Mouse (Mus musculus) liver, adult 2 months (tissue): ENCODE data around the gene Cavin1. TPM values are rescaled to one million over a fixed set of nuclear protein-coding genes. Genes with fewer than 3 reads are reported as not detected.
A peak's percentile ranks its signal among the peaks of the same experiment; 100 is the strongest.

Source experiments
- DNase-seq: peaks from one replicate; pipeline ENCODE4 v3.0.0-alpha.2; 2011; ENCODE audit warnings: low read depth, low spot score; ENCODE audit errors: extremely low read depth
- H3K27ac ChIP-seq: fragments of 200-500 bp; replicated peaks from 2 replicates; pipeline ENCODE4 v1.5.1; 2012; ENCODE audit warnings: low read depth, mild to moderate bottlenecking, control low read depth, inconsistent platforms, low read length; ENCODE audit not compliant: insufficient read depth
- H3K27me3 ChIP-seq: fragments of 200-500 bp; 2 replicates; pipeline ENCODE4 v1.6.1; 2012; ENCODE audit warnings: mild to moderate bottlenecking, moderate library complexity, low read length, inconsistent platforms; ENCODE audit not compliant: control insufficient read depth, insufficient read depth
- H3K36me3 ChIP-seq: fragments of 200-500 bp; 2 replicates; pipeline ENCODE4 v1.6.1; 2012; ENCODE audit warnings: low read length, inconsistent platforms; ENCODE audit not compliant: control insufficient read depth, insufficient read depth
- H3K4me1 ChIP-seq: fragments of 200-500 bp; 2 replicates; pipeline ENCODE4 v1.6.1; 2011; ENCODE audit warnings: low read length; ENCODE audit not compliant: control insufficient read depth, insufficient read depth
- H3K4me3 ChIP-seq: fragments of 200-500 bp; 2 replicates; pipeline ENCODE4 v1.5.1; 2011; ENCODE audit warnings: low read depth, mild to moderate bottlenecking, control low read depth, low read length, moderate library complexity; ENCODE audit not compliant: insufficient read depth
- H3K79me2 ChIP-seq: fragments of 200-500 bp; 2 replicates; pipeline ENCODE4 v1.6.1; 2012; ENCODE audit warnings: inconsistent platforms, mild to moderate bottlenecking, low read length, moderate library complexity; ENCODE audit not compliant: control insufficient read depth, insufficient read depth
- H3K9ac ChIP-seq: fragments of 200-500 bp; 2 replicates; pipeline ENCODE4 v1.6.1; 2012; ENCODE audit warnings: low read depth, mild to moderate bottlenecking, control low read depth, inconsistent platforms, low read length
- CTCF ChIP-seq: fragments of 200-500 bp; IDR thresholded peaks from 2 replicates; pipeline ENCODE4 v1.5.1; 2011; ENCODE audit warnings: low read depth, low read length, control low read depth
- POLR2A ChIP-seq: fragments of 200-500 bp; IDR thresholded peaks from 2 replicates; pipeline ENCODE4 v1.6.1; 2011; ENCODE audit warnings: low read length, control low read depth; ENCODE audit not compliant: insufficient read depth; ENCODE audit errors: extremely low read depth
- WGBS: fragments of 180-500 bp; shearing (Covaris S2); methylation state at CpG from one replicate; pipeline ENCODE4 v1.1.7; 2018; 5-methylcytosine and 5-hydroxymethylcytosine counted together
- polyA plus RNA-seq: library from polyadenylated mRNA; depleted of rRNA; stranded (reverse); fragments of >200 nt; gene quantifications from 2 replicates; pipeline ENCODE4 v1.2.3, GENCODE M21; 2012
- total RNA-seq: library from RNA; depleted of rRNA; stranded (reverse); fragments of >200 nt; gene quantifications from 2 replicates; pipeline ENCODE4 v1.2.3, GENCODE M21; 2014

The Cavin1 gene
- total and polyA plus RNA-seq, 2 experiments = 4.0 to 4.1 TPM

DNA sequence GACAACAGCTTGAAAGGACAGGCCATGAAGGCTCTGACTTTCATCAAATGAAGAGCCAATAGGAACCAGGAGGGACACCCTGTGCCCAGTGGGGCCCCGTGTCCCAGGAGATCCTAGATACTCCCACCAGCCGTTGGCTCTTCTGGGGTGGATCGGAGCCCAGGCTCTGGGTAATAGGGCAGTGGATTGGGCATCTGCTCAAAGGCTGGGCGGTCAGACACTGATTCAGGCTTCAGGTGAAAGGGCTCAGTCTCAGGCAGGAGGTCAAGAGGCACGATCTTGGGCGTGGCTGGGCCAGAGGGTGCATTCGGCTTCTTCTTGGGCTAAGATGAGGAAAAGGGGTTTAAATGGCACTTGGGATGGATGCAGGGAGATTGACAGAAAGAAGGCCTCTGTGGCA is 6.5 kb downstream of the Cavin1 start:
- Histone ChIP-seq H3K27ac (no peak overlapping the region), H3K36me3 (no peaks in the 10 kb centered on the region), H3K9ac (no peak overlapping the region), H3K79me2 (no peaks in the 10 kb centered on the region), H3K4me1 (no peaks in the 10 kb centered on the region), H3K4me3 (no peak overlapping the region), H3K27me3 (no peaks in the 10 kb centered on the region)
- WGBS = 95% methylated on average over 7 of the region's 7 CpGs
- DNase-seq = no peak
- TF ChIP-seq POLR2A (no peak), CTCF (no peak)

- H3K27me3 ChIP-seq = no peaks in the 10 kb centered on the region
- no peaks in the 10 kb centered on the region for H3K36me3 ChIP-seq
- H3K4me1 ChIP-seq = no peaks in the 10 kb centered on the region
- no peak overlapping the region for H3K9ac ChIP-seq
- H3K79me2 ChIP-seq = no peaks in the 10 kb centered on the region
- TF ChIP-seq POLR2A (no peak), CTCF (no peak)
- H3K27ac ChIP-seq = no peak overlapping the region
- DNase-seq = no peak
- WGBS = 90% methylated on average over 9 of the region's 9 CpGs
- no peak overlapping the region for H3K4me3 ChIP-seq
Measured at GRCm38 (mm10) chr11:100963647-100964046, 7.0 kb downstream of the Cavin1 start.

DNA sequence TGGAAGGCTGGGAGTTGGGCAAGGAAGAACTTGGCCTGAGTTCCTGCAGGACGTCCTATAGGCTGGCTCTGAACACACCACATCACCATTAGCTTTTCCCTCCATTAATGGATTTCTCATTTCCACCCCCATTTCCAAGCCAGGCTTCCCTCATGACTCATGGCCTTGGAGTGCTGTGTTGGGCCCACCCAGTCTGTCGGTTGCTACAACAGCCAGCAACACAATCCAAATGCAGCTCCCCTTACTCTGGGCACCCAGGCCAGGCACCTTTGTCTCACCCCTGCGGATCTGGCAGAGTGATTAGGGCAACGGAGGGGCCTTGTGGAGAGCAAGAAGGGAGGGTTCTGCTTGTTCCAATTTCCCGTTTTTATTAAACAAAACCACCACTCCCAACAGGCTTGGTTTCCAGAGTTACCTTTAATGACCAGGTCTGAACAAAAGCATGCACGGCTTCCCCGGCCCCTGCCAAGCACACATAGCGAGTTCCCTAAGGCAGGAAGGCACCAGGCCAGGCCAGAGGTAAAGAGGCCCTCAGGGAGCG is 8.2 kb downstream of the Cavin1 start:
- Histone ChIP-seq H3K4me1 (no peaks in the 10 kb centered on the region; the same call in 1 of the 2 replicates), H3K4me3 (no peak overlapping the region)
- WGBS = 80% methylated on average over 9 of the region's 9 CpGs

GRCm38 (mm10) chr11:100960540-100960939 is 10.1 kb downstream of the Cavin1 start:
- H3K79me2 ChIP-seq = no peaks in the 10 kb centered on the region
- peak; percentile 77 for DNase-seq
- TF ChIP-seq CTCF = no peak
- no peak for TF ChIP-seq POLR2A
- H3K9ac ChIP-seq = no peak overlapping the region
- no peak overlapping the region for H3K4me3 ChIP-seq
- H3K36me3 ChIP-seq = no peaks in the 10 kb centered on the region
- H3K4me1 ChIP-seq = no peaks in the 10 kb centered on the region; the same call in 1 of the 2 replicates
- 21% methylated on average over 6 of the region's 6 CpGs for WGBS
- H3K27ac ChIP-seq = no peak overlapping the region
- no peaks in the 10 kb centered on the region for H3K27me3 ChIP-seq

More for the DNA sequence above, 8.2 kb downstream of the Cavin1 start:
- Histone ChIP-seq H3K9ac (no peak overlapping the region), H3K27me3 (no peaks in the 10 kb centered on the region), H3K79me2 (no peaks in the 10 kb centered on the region), H3K36me3 (no peaks in the 10 kb centered on the region), H3K27ac (no peak overlapping the region)
- no peak for TF ChIP-seq POLR2A
- TF ChIP-seq CTCF = no peak
- DNase-seq = no peak

GRCm38 (mm10) chr11:100959826-100960225 is 10.9 kb downstream of the Cavin1 start:
- no peaks in the 10 kb centered on the region for H3K36me3 ChIP-seq
- H3K27ac ChIP-seq = no peak overlapping the region
- no peaks in the 10 kb centered on the region for H3K27me3 ChIP-seq
- no peak overlapping the region for H3K4me3 ChIP-seq
- DNase-seq = no peak
- WGBS = 31% methylated on average over 3 of the region's 3 CpGs
- H3K79me2 ChIP-seq = no peaks in the 10 kb centered on the region
- no peaks in the 10 kb centered on the region; the same call in 1 of the 2 replicates for H3K4me1 ChIP-seq
- TF ChIP-seq POLR2A (no peak), CTCF (no peak)
- no peak overlapping the region for H3K9ac ChIP-seq

DNA sequence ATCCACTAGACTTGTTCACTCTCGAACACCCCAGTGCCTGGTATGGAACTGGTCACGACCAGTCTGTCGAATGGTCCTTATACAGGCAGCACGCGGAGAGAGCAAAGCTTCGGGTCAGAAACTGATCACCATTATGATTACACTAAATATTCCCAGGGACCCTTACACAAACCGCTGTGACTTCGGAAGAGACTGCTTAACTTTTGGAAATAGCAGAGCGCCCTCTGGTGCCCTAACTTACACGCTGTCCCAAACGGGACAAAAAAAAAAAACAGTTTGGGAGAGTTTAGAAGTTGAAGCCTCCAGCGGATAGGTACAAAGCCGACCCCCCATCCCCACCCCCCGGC is 11.2 kb downstream of the Cavin1 start:
- peak; percentile 57 for DNase-seq
- no peak overlapping the region for H3K9ac ChIP-seq
- H3K27ac ChIP-seq = no peak overlapping the region
- no peaks in the 10 kb centered on the region for H3K36me3 ChIP-seq
- H3K4me1 ChIP-seq = no peaks in the 10 kb centered on the region; the same call in 1 of the 2 replicates
- WGBS = 9% methylated on average over 14 of the region's 14 CpGs
- peak; percentile 50 for TF ChIP-seq CTCF
- no peak for TF ChIP-seq POLR2A
- no peak overlapping the region for H3K4me3 ChIP-seq
- no peaks in the 10 kb centered on the region for H3K27me3 ChIP-seq
- H3K79me2 ChIP-seq = no peaks in the 10 kb centered on the region
